Mouse (Mus musculus): Measurements from ENCODE around the gene Ppp1r14d. TPM values are rescaled to one million over a fixed set of nuclear protein-coding genes. Genes with fewer than 3 reads are reported as not detected.
A peak's percentile ranks its signal among the peaks of the same experiment; 100 is the strongest.

Gene Ppp1r14d
- total RNA-seq, 1 experiment from 2014 or later, result not detected

- no peak for DNase-seq
Measured at GRCm38 (mm10) chr2:119236682-119237209, 7.0 kb upstream of the Ppp1r14d start.

GRCm38 (mm10) chr2:119209176-119209507, 20.6 kb downstream of the Ppp1r14d start:
- DNase-seq, result no peak

- DNase-seq, result peak; percentile 97
Measured at GRCm38 (mm10) chr2:119208344-119209175, 21.1 kb downstream of the Ppp1r14d start, which contains the start of the genes Zfyve19 and Dnajc17. TSS of gene Zfyve19 (plus strand) at chr2:119208617. TSS of gene Dnajc17 (minus strand) at chr2:119208795.

- DNase-seq, result no peak
Measured at GRCm38 (mm10) chr2:119207961-119208343, 21.8 kb downstream of the Ppp1r14d start.

GRCm38 (mm10) chr2:119203871-119204460, 25.7 kb downstream of the Ppp1r14d start:
- DNase-seq, result no peak

- DNase-seq, result peak; percentile 49
Measured at GRCm38 (mm10) chr2:119202914-119203453, 26.7 kb downstream of the Ppp1r14d start.

- DNase-seq, result no peak
Measured at GRCm38 (mm10) chr2:119198934-119199333, 30.8 kb downstream of the Ppp1r14d start.

- DNase-seq, result no peak
Measured at GRCm38 (mm10) chr2:119198049-119198448, 31.7 kb downstream of the Ppp1r14d start.

- no peak for DNase-seq
Measured at GRCm38 (mm10) chr2:119197493-119197892, 32.2 kb downstream of the Ppp1r14d start.

- DNase-seq, result peak; percentile 24
Measured at GRCm38 (mm10) chr2:119196316-119197108, 33.2 kb downstream of the Ppp1r14d start.

- no peak for DNase-seq
Measured at GRCm38 (mm10) chr2:119194140-119194539, 35.6 kb downstream of the Ppp1r14d start.

GRCm38 (mm10) chr2:119190969-119191368, 38.7 kb downstream of the Ppp1r14d start:
- DNase-seq, result no peak

GRCm38 (mm10) chr2:119189029-119189710, 40.5 kb downstream of the Ppp1r14d start:
- peak; percentile 92 for DNase-seq

GRCm38 (mm10) chr2:119182914-119183313, 46.8 kb downstream of the Ppp1r14d start:
- no peak for DNase-seq

- DNase-seq, result no peak
Measured at GRCm38 (mm10) chr2:119177384-119177939, 52.2 kb downstream of the Ppp1r14d start.

GRCm38 (mm10) chr2:119176761-119177160, 52.9 kb downstream of the Ppp1r14d start:
- no peak for DNase-seq

- peak; percentile 34 for DNase-seq
Measured at GRCm38 (mm10) chr2:119175614-119176013, 54.1 kb downstream of the Ppp1r14d start.

GRCm38 (mm10) chr2:119174866-119175265, 54.8 kb downstream of the Ppp1r14d start:
- DNase-seq, result no peak

- peak; percentile 26 for DNase-seq
Measured at GRCm38 (mm10) chr2:119173991-119174651, 55.6 kb downstream of the Ppp1r14d start, which contains the start of gene Gm14137. TSS of gene Gm14137 (plus strand) at chr2:119174509.

- DNase-seq, result peak; percentile 92
Measured at GRCm38 (mm10) chr2:119172862-119173576, 56.7 kb downstream of the Ppp1r14d start.
